Mouse (Mus musculus) brown adipose tissue, adult 24 weeks (tissue): ENCODE measurements around the gene 1700029I15Rik. TPM values are rescaled to one million over a fixed set of nuclear protein-coding genes. Genes with fewer than 3 reads are reported as not detected.
A peak's percentile ranks its signal among the peaks of the same experiment; 100 is the strongest.

Experiments
- H3K27ac ChIP-seq: fragments of 200-500 bp; replicated peaks from 2 replicates; pipeline ENCODE4 v1.5.1; 2012; ENCODE audit warnings: low read depth, mild to moderate bottlenecking, low read length
- H3K4me1 ChIP-seq: fragments of 200-500 bp; 2 replicates; pipeline ENCODE4 v1.6.1; 2012; ENCODE audit warnings: low read length, mixed read lengths; ENCODE audit not compliant: control insufficient read depth, insufficient read depth, insufficient read length
- H3K4me3 ChIP-seq: fragments of 200-500 bp; 2 replicates; pipeline ENCODE4 v1.5.1; 2012; ENCODE audit warnings: low read depth, mild to moderate bottlenecking, low read length, moderate library complexity; ENCODE audit not compliant: insufficient read depth
- polyA plus RNA-seq: library from polyadenylated mRNA; stranded (reverse); fragments of >200 nt; gene quantifications from 2 replicates; pipeline ENCODE4 v1.2.4, GENCODE M21; 2012; ENCODE audit not compliant: missing spikeins, insufficient read depth, insufficient read length

The 1700029I15Rik gene
- polyA plus RNA-seq, 1 experiment, result 4.1 TPM

DNA sequence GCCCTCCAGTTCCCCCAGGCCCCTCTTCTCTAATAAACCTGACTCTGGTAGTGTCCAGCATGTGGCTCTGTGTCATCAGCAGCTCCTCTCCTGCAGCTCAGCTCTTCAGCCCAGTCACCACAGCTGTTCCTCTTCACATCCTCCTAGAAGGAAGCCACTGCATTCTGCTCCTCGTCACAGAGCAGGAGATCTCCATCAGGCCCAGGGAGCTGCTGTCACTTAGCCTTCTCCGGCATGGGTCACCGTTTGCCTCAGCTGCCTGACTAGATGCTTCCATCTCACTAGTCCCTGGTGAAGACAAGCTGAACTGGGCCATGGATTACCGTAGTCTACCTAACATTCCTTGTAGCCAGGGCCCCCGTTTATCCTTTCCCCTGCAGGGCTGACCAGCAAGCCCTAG lies 1.2 kb upstream of the 1700029I15Rik start:
- no peak overlapping the region for H3K4me3 ChIP-seq

GRCm38 (mm10) chr2:92382759-92383158 lies 421 bp downstream of the 1700029I15Rik start:
- Histone ChIP-seq H3K4me3 (no peak overlapping the region), H3K4me1 (no peaks in the 10 kb centered on the region), H3K27ac (no peak overlapping the region)

More for the DNA sequence above, 1.2 kb upstream of the 1700029I15Rik start:
- no peaks in the 10 kb centered on the region for H3K4me1 ChIP-seq
- H3K27ac ChIP-seq, result no peak overlapping the region

- Histone ChIP-seq H3K4me1 (no peaks in the 10 kb centered on the region; the same call in 1 of the 2 replicates), H3K27ac (no peak overlapping the region), H3K4me3 (no peak overlapping the region)
These were observed 1.8 kb downstream of the 1700029I15Rik start for GRCm38 (mm10) chr2:92384101-92384500.

GRCm38 (mm10) chr2:92385113-92386051 lies 3.0 kb downstream of the 1700029I15Rik start:
- Histone ChIP-seq H3K4me1 (no peaks in the 10 kb centered on the region; the same call in 1 of the 2 replicates), H3K27ac (no peak overlapping the region), H3K4me3 (no peak overlapping the region)

GRCm38 (mm10) chr2:92386821-92387570 lies 4.7 kb downstream of the 1700029I15Rik start:
- Histone ChIP-seq H3K4me1 (no peaks in the 10 kb centered on the region; the same call in 1 of the 2 replicates), H3K27ac (no peak overlapping the region), H3K4me3 (no peak overlapping the region)

DNA sequence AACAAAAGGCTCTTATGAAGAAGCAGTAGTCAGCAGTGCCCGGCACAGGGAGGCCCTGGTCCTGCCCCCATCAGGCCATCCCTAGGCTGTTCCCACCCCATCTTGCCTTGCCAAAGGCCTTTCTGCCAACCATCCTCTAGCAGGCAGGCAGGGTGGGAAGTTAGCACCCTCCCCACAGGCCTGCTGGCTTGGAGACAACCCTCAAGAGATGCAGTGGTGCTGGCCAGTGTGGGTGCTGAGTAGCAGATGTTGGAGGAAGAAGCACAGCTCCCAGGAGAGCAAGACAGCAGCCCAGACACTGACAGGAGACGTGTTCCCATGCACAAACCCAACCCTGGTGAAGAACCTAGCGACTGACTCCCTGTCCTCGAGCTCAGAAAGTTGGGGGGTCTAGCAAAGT lies 5.3 kb downstream of the 1700029I15Rik start:
- H3K4me3 ChIP-seq, result no peak overlapping the region
- no peaks in the 10 kb centered on the region; the same call in 1 of the 2 replicates for H3K4me1 ChIP-seq
- H3K27ac ChIP-seq, result no peak overlapping the region

DNA sequence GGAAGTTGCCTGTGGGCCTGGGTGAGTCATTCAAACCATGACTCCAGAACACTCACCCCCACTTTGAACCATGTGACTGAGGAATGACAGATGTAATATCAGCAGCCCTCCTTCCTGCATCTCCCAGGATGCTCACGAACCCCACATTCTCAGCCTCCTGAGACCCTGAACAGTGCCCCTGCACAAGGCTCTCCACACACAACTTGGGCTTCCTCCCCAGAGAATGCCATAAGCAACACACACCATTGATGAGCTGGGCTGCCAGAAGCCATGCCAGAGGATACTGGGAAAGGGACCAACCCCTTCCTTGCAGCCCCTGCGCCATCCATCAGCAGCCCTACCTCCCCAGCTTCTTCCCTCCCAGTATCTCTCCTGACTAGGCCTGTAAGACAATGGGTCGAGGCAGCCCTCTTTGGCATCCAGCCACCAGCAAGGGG lies 5.8 kb downstream of the 1700029I15Rik start:
- H3K27ac ChIP-seq, result no peak overlapping the region
- no peaks in the 10 kb centered on the region; the same call in 1 of the 2 replicates for H3K4me1 ChIP-seq
- H3K4me3 ChIP-seq, result no peak overlapping the region

- Histone ChIP-seq H3K4me3 (peak overlapping the region; percentile 56), H3K4me1 (no peaks in the 10 kb centered on the region; the same call in 1 of the 2 replicates), H3K27ac (no peak overlapping the region)
These were observed 6.7 kb downstream of the 1700029I15Rik start for GRCm38 (mm10) chr2:92388891-92389641.

GRCm38 (mm10) chr2:92389645-92390044 lies 7.3 kb downstream of the 1700029I15Rik start:
- Histone ChIP-seq H3K27ac (no peak overlapping the region), H3K4me1 (no peaks in the 10 kb centered on the region; the same call in 1 of the 2 replicates), H3K4me3 (peak overlapping the region; percentile 54)

- Histone ChIP-seq H3K4me3 (no peak overlapping the region), H3K27ac (no peak overlapping the region), H3K4me1 (no peaks in the 10 kb centered on the region; the same call in 1 of the 2 replicates)
These were observed 8.0 kb downstream of the 1700029I15Rik start for GRCm38 (mm10) chr2:92390206-92390930.

GRCm38 (mm10) chr2:92391116-92391515 lies 8.8 kb downstream of the 1700029I15Rik start:
- Histone ChIP-seq H3K4me3 (no peak overlapping the region), H3K27ac (no peak overlapping the region), H3K4me1 (no peaks in the 10 kb centered on the region; the same call in 1 of the 2 replicates)

GRCm38 (mm10) chr2:92391703-92392317 lies 9.5 kb downstream of the 1700029I15Rik start:
- H3K4me3 ChIP-seq, result peak overlapping the region; percentile 29; the same call in 1 of the 2 replicates
- H3K27ac ChIP-seq, result no peak overlapping the region
- H3K4me1 ChIP-seq, result no peaks in the 10 kb centered on the region; the same call in 1 of the 2 replicates

DNA sequence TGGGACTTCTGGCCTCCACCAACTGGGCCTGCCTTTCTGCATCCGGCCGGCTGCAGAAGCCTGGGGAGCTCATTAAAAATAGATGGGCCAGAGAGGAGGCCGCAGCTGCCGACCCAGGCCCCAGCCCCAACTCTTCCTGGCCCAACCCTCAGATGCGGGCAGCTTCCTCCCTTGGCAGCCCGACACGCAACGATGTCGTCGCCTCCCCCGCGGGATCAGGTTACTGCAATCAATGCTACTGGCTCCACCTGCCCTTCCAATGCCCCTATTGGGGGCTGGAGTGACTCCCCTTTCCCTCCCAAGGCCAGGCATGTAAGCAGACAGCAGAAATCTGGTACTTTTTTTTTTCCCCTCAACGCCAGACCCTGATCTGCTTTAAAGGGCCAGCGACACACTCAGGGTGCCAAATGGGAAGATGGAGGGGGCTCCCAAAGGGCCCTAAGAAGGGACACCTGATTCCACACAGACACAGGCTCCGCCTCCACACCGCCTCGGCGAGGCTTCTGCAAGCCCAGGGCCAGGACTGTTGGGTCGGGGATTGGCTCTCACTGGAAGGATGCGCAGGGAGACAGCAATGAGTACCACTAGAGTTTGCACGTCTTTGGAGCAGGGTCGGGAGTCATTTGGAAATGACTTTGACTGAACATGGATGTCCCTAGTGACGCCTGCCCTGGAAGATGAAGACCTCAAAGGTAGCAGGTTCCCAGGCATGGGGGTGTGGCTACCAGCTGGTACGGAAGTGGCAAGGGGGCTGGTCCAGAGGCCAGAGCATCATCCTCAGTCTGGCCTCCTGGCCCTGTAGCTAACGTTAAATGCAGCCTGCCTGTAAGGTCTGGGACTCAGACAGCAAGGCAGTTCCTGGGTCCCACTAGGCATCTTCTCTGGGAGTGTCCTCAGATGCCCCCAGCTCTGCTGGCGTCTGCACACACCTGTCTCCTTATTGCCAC lies 10.3 kb downstream of the 1700029I15Rik start:
- no peaks in the 10 kb centered on the region; the same call in 1 of the 2 replicates for H3K4me1 ChIP-seq
- H3K4me3 ChIP-seq, result peak overlapping the region; percentile 29; the same call in 1 of the 2 replicates
- H3K27ac ChIP-seq, result no peak overlapping the region
